Mouse (Mus musculus) brain, embryonic 18.5 days (tissue): Measurements from ENCODE around the gene Dock9.
"Not testable (repeated sequence)": the region's sequence is repeated elsewhere in the genome, so short reads cannot be mapped to it uniquely, and the experiment has no call there.

Experiments
- DNase-seq: peaks from one replicate; pipeline ENCODE4 v3.0.0-alpha.2; 2012; ENCODE audit warnings: low read depth, low spot score

Dock9 gene

DNA sequence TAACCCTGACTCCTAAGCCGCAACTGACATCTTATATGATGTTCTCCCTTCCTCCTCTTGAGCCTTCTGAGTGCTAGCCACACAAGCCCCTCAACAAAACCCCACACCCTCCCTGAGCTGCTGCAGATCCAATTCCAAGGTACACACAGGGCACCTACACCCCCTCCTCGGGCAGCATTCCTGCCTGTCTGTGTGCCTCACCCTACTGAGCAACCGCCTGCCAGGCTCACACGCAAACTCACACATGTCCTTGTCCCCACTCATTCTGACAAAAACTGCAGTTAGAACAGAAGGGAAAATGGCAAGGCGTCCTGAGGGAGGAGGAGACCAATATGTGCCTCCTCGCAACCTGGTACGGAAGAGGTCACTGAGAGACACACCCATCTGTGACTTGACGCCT, 60.4 kb downstream of the Dock9 start:
- no peak for DNase-seq

GRCm38 (mm10) chr14:121735678-121736077, 62.0 kb downstream of the Dock9 start:
- no peak for DNase-seq

DNA sequence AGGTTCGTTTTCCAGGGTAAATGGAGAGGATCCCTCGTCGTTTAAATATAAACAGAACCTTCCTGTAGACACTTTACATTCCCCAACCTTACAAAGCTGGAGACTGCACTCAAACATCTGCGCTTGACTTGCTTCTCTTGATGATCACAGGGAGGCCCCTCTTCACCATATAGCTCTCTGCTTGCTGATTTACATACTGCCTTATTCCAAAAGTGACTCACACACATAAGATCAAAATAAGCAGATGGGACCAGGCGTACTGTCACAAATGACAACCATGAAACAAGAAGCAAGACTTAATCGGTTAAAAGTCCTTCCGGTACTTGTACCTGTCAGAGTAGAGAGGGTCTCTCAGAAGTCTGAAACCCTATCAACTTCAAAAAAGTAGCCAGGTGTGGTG, 63.4 kb downstream of the Dock9 start:
- DNase-seq: no peak

- no peak for DNase-seq
These were observed 63.9 kb downstream of the Dock9 start for GRCm38 (mm10) chr14:121733694-121734093.

- DNase-seq: no peak
These were observed 65.4 kb downstream of the Dock9 start for GRCm38 (mm10) chr14:121732196-121732595.

- DNase-seq: no peak
These were observed 65.9 kb downstream of the Dock9 start for GRCm38 (mm10) chr14:121731688-121732168.

GRCm38 (mm10) chr14:121730966-121731365, 66.7 kb downstream of the Dock9 start:
- no peak for DNase-seq

- no peak for DNase-seq
These were observed 69.6 kb downstream of the Dock9 start for GRCm38 (mm10) chr14:121727996-121728395.

DNA sequence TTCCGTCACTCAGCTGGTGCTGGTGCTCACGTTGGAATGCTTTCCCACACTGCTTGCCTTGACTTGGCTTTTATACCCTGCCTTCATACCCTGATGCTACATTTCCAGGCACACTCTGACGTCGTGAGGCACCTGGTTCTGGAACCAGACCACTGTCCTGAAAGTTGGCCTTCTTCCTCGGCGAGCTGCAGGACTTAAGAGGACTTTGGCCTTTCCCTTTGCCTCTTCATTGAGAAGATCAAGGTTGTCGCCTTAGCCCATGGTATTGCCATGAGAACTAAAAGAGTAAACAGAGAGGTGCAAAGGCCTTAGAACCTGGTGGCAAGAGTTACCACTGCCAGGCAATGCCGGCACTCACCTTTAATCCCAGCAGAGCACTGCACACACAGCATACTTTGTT, 73.1 kb downstream of the Dock9 start:
- DNase-seq: no peak

DNA sequence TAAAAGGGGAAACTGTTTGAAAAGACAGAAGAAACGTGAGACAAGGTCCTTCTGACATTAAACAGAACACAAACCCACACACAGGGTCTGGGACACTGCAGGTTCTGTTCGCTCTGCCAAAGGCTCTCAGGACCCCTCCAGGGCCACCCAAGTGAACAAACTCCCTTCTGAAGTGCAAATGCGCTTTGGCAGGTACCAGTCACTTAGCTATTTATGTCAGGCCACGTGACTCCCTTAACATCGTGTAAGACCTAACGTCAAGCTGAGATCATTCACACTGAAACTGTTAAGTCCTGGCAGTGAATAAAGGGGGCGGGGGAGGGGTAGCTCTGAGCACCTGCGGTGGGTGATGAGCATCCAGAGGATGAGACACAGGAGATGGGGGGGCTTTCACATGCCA, 74.9 kb downstream of the Dock9 start:
- no peak for DNase-seq

- no peak for DNase-seq
These were observed 76.2 kb downstream of the Dock9 start for GRCm38 (mm10) chr14:121721431-121721830.

- no peak for DNase-seq
These were observed 77.7 kb downstream of the Dock9 start for GRCm38 (mm10) chr14:121719638-121720601.

DNA sequence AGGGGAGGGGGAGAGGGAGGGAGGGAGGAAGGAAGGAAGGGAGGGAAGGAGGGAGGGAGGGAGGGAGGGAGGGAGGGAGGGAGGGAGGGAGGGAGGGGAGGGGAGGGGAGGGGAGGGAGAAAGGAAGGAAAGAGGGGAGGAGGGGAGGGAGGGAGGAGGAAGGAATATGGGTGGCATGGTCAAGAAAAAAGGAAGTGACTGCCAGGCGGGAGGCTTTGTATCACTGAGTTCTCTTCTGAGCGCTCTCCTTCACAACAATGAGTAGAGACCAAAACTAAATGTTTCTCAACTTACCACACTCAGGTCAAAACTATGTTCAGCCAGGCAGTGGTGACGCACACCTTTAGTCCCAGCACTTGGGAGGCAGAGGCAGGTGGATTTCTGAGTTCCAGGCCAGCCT, 82.8 kb downstream of the Dock9 start:
- DNase-seq: not testable (repeated sequence)

DNA sequence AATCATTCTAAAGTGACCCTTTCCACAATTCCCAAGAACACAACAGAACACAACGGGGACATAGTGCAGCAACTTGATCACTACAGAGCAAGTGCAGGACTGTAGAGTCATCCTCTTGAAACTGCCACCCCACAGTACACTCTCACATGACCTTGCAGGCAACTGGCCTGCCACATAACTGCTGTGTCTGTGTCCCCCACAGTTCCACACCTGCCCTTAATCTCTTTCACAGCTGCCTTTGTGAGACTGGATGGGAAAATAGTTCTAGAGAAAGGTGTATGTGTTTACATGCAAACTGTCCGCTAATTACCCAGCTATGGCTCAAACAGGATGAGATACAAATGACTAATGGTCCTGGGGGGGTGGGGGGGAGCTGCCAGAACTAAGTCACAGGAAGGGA, 83.4 kb downstream of the Dock9 start:
- DNase-seq: no peak

DNA sequence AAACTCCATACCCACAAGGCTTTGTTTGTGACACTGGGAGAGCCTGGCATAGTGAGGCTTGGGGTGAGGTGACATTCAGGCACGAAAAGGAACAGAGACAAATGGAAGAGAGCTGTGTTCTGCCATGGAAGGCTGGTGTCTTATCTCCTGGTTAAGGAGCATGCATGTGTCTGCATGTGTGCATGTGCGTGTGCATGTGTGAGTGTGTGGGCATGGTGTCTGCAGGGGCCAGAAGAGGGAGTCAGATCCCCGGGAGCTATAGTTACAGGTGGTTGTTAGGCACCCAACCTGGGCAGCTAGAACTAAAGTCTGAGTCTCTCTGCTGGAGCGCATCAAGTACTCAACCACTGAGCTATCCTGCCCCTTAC, 83.8 kb downstream of the Dock9 start:
- no peak for DNase-seq

GRCm38 (mm10) chr14:121713166-121713829, 84.3 kb downstream of the Dock9 start:
- no peak for DNase-seq

DNA sequence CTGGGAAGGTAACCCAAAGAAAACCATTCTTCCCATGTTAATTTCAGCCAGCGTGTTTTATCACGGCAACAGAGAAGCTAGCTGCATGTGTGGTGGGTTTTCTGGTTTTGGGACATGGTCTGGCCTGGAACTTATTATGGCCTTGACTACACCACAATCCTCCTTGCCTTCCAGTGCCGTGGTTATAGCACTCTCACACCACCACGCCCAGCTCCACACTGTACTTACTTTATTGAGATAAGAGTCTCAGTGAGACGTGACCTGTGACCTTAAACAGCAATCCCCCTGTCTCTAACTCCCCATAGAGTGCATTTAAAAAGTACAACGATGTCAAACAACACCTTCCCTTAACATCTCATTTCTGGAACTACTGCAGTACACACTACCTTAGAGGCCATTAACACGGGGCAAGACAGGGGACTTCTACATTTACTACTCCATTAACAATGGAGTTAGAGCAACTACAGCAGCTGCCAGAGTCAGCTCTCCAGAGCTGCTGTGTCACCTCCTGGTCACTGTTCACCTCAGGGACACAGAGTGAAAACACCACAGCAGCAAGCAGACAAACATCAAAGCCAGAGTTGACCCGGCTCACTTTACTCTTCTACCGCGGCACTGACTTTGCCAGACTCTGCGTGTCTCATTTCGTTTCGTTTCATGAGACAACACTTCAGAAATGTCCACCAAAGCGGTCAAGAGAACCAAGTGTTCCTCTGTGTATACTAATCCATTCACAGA, 86.4 kb downstream of the Dock9 start:
- no peak for DNase-seq

DNA sequence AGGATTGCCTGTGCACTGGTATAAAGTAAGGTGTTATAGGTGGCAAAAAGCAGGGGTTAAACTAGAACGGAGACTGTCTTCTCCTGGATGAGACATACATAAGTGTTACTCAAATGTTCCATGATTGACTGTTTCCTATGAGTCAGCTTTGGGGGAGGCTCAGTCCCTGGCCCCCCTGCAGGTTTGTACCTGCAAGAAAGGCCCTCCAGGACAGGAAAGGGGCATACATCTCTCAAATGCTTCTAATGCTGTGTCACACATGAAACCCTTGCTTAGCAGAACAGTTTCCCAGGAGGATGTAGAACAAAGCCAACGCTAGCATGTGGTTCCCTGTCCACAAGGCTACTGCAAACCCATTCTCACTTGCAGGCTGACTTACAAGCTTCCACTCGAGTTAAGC, 87.5 kb downstream of the Dock9 start:
- DNase-seq: no peak

- DNase-seq: no peak
These were observed 89.4 kb downstream of the Dock9 start for GRCm38 (mm10) chr14:121708244-121708643.

DNA sequence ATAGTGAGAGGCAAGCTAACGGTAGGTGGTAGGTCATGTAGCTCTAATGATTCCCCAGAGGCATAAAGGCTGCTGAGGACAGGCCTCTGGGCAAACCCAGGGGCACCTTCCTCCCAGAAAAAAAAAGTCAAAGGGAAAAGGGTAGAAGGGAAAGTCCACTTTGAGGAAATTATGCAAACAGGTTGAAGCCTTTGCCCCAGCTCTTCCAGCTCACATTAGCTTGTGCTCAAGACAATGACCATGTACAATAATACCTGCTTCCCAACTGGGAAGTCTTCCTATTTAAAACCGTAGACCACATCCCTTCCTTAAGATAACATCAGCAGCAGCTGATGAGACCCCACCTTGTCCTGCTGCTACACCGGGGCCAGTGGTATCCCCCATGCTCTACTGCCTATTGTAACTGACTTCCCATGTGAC, 91.1 kb downstream of the Dock9 start:
- DNase-seq: no peak

GRCm38 (mm10) chr14:121705644-121706043, 92.0 kb downstream of the Dock9 start:
- DNase-seq: no peak

GRCm38 (mm10) chr14:121702534-121702933, 95.1 kb downstream of the Dock9 start:
- no peak for DNase-seq
